Mouse (Mus musculus) megakaryocyte, embryonic 14.5 days (primary cell): ENCODE measurements around the gene Gm21987.

Source experiments
- FLI1 ChIP-seq: IDR thresholded peaks from 2 replicates; pipeline ENCODE4 v1.6.1; 2012; ENCODE audit warnings: low read length, inconsistent platforms, mixed read lengths
- GATA1 ChIP-seq: IDR thresholded peaks from 3 replicates; pipeline ENCODE4 v1.6.1; 2012; ENCODE audit warnings: mixed read lengths, low read length, inconsistent platforms, borderline replicate concordance

DNA sequence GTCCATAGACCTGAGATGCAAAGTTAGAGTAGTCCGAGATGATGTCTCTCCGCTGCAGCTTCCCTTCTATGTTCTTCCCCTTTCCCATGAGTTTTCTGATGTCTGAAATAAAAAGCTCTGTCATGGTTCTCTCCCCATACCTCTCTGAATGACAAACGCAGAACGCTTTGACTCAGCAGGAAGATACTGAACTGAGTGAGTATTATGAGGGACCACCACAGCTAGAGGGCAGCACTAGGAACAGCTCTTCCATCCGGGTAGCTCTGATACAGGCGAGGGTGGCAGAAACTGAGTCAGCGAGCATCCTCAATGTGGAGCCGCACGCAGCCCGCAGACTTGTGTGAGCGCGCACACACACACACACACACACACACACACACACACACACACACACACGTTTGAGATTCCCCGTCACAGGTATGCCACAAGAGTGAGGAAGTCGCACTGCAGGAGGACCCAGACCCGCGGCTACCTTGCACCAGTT lies 25.3 kb upstream of the Gm21987 start:
- TF ChIP-seq FLI1 (no peak), GATA1 (no peak)
